Mouse (Mus musculus): ENCODE measurements around the gene Sptlc3. TPM values are rescaled to one million over a fixed set of nuclear protein-coding genes. Genes with fewer than 3 reads are reported as not detected.

Sptlc3 gene
- not detected for total RNA-seq (2023)

DNA sequence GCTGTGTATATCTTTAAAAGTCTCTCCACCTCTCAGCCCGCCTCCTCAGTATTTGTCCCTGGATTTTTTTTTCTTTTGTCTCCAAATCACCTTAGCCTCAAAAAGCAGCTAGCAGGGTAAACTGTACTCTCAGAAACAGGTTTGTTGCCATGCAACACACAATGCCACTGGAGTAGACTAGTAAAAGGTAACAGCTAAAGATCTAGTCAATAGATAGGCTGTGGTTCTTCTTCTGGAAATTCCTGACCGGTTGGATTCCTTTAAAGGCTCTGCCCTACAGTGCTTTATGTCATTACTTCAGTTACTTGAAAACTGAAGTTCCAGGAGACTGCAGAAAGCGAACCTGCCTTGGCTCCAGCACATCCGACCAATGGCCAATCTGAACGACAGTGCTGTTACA is at the start of gene Sptlc3:
Gene Sptlc3 (plus strand): TSS at position 78 of the 400 bp plus-strand sequence.

DNA sequence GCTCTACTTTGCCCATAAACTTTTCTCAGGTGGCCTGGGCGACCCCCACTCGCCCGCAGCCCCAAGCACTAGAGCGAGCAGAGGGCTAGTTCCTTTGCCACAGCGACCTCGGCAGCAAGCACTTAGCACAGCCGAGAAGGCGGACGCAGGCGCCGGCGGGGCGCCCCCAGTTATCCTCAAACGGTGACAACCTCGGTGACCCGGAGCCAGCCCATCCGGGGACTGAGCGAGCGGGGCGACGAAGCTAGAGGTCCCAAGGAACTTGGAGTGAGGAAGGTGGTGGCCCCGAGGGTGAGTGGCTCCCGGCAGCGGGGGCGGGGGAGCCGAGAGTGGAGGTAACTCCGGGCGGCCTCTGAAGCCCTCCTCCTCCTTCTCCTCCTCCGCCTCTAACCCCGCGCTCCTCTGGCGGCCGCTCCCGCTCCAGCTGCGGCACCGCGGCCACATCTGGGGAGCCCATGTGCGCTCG is 184.1 kb downstream of the Sptlc3 start, which contains the start of gene Ism1:
Gene Ism1 (plus strand): TSS at position 370 of the 466 bp plus-strand sequence.

Other genes starting within 250 kb of the Sptlc3 start
- not detected for gene Ism1, start 184.3 kb downstream of the Sptlc3 start, total RNA-seq (2023)

Measured in neutrophil, adult 59 days (primary cell).